Mouse (Mus musculus): ENCODE results near the gene Sox13.

DNA sequence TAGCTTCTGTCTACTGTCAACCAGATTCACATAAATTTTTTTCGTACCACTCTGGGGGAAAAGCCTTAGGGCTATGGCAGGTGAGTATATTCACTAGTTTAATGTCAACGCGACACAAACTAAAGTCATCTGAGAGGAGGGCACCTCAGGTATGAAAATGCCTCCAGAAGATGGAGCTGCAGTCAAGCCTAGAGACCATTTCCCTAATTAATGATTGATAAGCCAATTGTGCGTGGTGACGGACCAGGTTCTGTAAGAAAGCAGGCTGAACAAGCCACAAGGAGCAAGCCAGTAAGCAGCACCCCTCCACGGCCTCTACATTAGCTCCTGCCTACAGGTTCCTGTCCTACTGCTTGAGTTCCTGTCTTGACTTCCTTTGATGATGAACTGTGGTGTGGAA lies 63.2 kb downstream of the Sox13 start:
- TF ChIP-seq CTCF (IDR thresholded peaks at IDR 0.05; ENCODE audit: low read depth) (no peak), EP300 (IDR thresholded peaks at IDR 0.05; ENCODE audit: low read depth) (no peak)

Data from liver, embryonic 14.5 days (tissue).